Mouse (Mus musculus): Measurements from ENCODE around the gene Nkap. TPM values are rescaled to one million over a fixed set of nuclear protein-coding genes. Genes with fewer than 3 reads are reported as not detected.
"Not testable (repeated sequence)": the region's sequence is repeated elsewhere in the genome, so short reads cannot be mapped to it uniquely, and the experiment has no call there.

The Nkap gene
- polyA plus RNA-seq, 1 experiment from 2014 or later: 21.1 TPM

DNA sequence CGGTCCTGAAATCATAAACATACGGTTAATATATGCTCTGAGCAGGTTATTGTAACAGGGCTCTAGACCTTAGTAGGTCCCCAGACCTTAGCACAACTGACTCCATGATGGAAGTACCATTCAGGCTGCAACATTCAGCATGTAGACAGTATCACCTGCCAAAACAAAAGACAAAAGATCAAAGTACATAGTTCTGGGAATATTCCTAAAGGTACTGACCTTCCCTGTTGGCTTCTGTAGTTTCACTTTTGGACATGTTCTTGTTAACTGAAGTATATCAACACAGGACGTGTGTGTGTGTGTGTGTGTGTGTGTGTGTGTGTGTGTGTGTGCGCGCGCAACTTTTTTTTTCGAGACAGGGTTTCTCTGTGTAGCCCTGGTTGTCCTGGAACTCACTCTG lies 1.1 kb upstream of the Nkap start:
- WGBS: 92% methylated on average over 7 of the region's 7 CpGs
- DNase-seq (ENCODE audit: low spot score, missing footprints) (no peak), ATAC-seq (ENCODE audit: low FRiP score) (no peak)
- no peaks in the 10 kb centered on the region; the same call in 1 of the 2 replicates for H3K4me1 ChIP-seq (ENCODE audit: control insufficient read depth, insufficient read depth, low read length)
- no peaks in the 10 kb centered on the region for H3K27me3 ChIP-seq (ENCODE audit: control insufficient read depth, insufficient read depth, low read length)
- no peaks in the 10 kb centered on the region for H3K9me3 ChIP-seq (ENCODE audit: control insufficient read depth, low read length)
- no peaks in the 10 kb centered on the region for H3K36me3 ChIP-seq (ENCODE audit: control insufficient read depth, insufficient read depth, low read length)
- H3K9ac ChIP-seq (ENCODE audit: low read length): no peak overlapping the region
- no peak overlapping the region for H3K27ac ChIP-seq (ENCODE audit: low read depth, low read length)
- H3K4me2 ChIP-seq: no peak overlapping the region
- no peak overlapping the region for H3K4me3 ChIP-seq (ENCODE audit: low read depth, low read length)

DNA sequence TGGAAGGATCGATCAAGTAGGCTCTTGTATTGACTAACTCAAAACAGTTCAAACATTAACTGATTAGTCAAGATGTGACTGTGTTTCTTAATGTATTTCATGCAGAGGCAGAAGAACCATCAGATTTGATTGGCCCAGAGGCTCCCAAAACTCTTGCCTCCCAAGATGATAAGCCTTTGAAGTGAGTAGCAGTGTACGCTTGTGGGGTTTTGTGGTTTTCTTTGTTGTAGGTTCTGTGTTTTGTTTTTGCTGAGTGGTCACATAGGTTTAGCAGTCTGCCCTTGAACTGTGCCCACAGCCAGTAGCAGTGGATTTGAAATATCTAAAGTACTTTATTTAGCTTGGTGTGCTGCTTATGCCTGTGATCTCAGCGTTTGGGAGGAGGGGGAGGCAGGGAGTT lies 15.1 kb downstream of the Nkap start:
- no peak for DNase-seq (ENCODE audit: low spot score, missing footprints)
- no peak overlapping the region for H3K4me3 ChIP-seq (ENCODE audit: low read depth, low read length)
- no peaks in the 10 kb centered on the region for H3K4me1 ChIP-seq (ENCODE audit: control insufficient read depth, insufficient read depth, low read length)
- no peaks in the 10 kb centered on the region for H3K9me3 ChIP-seq (ENCODE audit: control insufficient read depth, low read length)
- no peaks in the 10 kb centered on the region for H3K36me3 ChIP-seq (ENCODE audit: control insufficient read depth, insufficient read depth, low read length)
- no peak overlapping the region for H3K9ac ChIP-seq (ENCODE audit: low read length)
- no peak overlapping the region for H3K27ac ChIP-seq (ENCODE audit: low read depth, low read length)
- no peak overlapping the region for H3K4me2 ChIP-seq
- H3K27me3 ChIP-seq (ENCODE audit: control insufficient read depth, insufficient read depth, low read length): no peaks in the 10 kb centered on the region
- no peak for ATAC-seq (ENCODE audit: low FRiP score)
- 84% methylated on average over 3 of the region's 3 CpGs for WGBS

DNA sequence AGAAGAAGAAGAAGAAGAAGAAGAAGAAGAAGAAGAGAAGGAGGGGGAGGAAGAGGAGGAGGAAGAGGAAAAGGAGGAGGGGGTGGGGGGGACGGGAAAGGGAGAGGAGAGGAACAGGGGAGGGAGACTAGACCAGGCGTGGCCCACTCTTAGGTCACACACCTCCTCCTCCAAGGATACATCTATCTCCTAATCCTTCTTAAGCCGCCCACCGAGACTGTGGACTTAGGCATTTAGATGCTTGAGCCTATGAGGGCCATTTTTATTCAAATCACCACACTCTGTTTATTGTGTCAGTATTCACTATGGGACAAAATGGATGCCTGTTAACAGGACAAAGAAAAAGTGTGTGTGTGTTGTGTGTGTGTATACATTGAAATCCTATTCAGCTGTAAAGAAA lies 17.9 kb downstream of the Nkap start:
- H3K4me2 ChIP-seq; H3K9me3 ChIP-seq (ENCODE audit: control insufficient read depth, low read length); H3K36me3 ChIP-seq (ENCODE audit: control insufficient read depth, insufficient read depth, low read length); H3K27ac ChIP-seq (ENCODE audit: low read depth, low read length); H3K4me1 ChIP-seq (ENCODE audit: control insufficient read depth, insufficient read depth, low read length); H3K9ac ChIP-seq (ENCODE audit: low read length); DNase-seq (ENCODE audit: low spot score, missing footprints); H3K27me3 ChIP-seq (ENCODE audit: control insufficient read depth, insufficient read depth, low read length); H3K4me3 ChIP-seq (ENCODE audit: low read depth, low read length): not testable (repeated sequence)
- ATAC-seq (ENCODE audit: low FRiP score): peak; percentile 72
- 71% methylated on average over 1 of the region's 4 CpGs for WGBS

DNA sequence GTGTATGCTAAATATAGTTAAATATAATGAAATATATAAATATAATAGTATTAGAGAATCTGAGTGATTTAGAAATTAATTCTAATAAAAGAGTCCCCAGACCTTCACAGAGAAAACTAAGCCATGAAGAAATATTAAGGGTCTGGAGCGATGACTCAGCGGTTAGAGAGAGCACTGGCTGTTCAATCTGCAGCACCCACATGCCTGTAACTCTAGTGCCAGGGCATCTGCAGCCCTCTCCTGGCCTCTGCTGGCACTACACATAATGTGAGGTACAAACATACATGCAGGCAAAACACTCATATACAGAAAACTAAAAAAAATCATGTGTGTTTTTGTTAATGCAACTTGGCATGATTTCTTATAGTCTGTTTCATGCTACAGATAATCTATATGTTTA lies 18.4 kb downstream of the Nkap start:
- H3K9me3 ChIP-seq (ENCODE audit: control insufficient read depth, low read length): no peaks in the 10 kb centered on the region
- ATAC-seq (ENCODE audit: low FRiP score) (no peak), DNase-seq (ENCODE audit: low spot score, missing footprints) (no peak)
- no peak overlapping the region for H3K27ac ChIP-seq (ENCODE audit: low read depth, low read length)
- H3K36me3 ChIP-seq (ENCODE audit: control insufficient read depth, insufficient read depth, low read length): no peaks in the 10 kb centered on the region
- H3K4me1 ChIP-seq (ENCODE audit: control insufficient read depth, insufficient read depth, low read length): no peaks in the 10 kb centered on the region
- H3K9ac ChIP-seq (ENCODE audit: low read length): no peak overlapping the region
- 92% methylated on average over 2 of the region's 2 CpGs for WGBS
- H3K4me2 ChIP-seq: no peak overlapping the region
- no peaks in the 10 kb centered on the region for H3K27me3 ChIP-seq (ENCODE audit: control insufficient read depth, insufficient read depth, low read length)
- H3K4me3 ChIP-seq (ENCODE audit: low read depth, low read length): no peak overlapping the region

DNA sequence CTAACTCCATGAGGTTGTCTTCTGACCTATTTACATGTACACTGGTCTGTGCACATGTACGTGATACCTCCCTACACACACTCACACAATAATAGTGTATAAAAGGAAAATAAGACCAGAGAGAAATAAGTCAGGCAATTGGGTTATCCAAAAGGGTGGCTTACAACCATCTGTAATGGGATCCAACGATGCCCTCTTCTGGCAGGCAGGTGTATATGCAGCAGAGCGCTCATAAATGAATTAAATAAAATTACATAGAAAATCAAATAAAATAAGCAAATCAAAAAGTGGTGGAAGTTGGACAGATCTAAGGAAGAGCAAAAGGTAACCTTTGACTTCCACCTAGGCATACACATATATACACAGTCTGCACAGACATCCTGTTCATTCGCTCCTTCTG lies 31.2 kb downstream of the Nkap start:
- no peaks in the 10 kb centered on the region for H3K9me3 ChIP-seq (ENCODE audit: control insufficient read depth, low read length)
- WGBS: 38% methylated on average over 4 of the region's 4 CpGs
- H3K9ac ChIP-seq (ENCODE audit: low read length): no peak overlapping the region
- H3K4me3 ChIP-seq (ENCODE audit: low read depth, low read length): no peak overlapping the region
- no peak overlapping the region for H3K27ac ChIP-seq (ENCODE audit: low read depth, low read length)
- no peak overlapping the region for H3K4me2 ChIP-seq
- H3K36me3 ChIP-seq (ENCODE audit: control insufficient read depth, insufficient read depth, low read length): no peaks in the 10 kb centered on the region
- H3K4me1 ChIP-seq (ENCODE audit: control insufficient read depth, insufficient read depth, low read length): no peaks in the 10 kb centered on the region
- no peaks in the 10 kb centered on the region for H3K27me3 ChIP-seq (ENCODE audit: control insufficient read depth, insufficient read depth, low read length)
- no peak for ATAC-seq (ENCODE audit: low FRiP score)
- DNase-seq (ENCODE audit: low spot score, missing footprints): no peak

DNA sequence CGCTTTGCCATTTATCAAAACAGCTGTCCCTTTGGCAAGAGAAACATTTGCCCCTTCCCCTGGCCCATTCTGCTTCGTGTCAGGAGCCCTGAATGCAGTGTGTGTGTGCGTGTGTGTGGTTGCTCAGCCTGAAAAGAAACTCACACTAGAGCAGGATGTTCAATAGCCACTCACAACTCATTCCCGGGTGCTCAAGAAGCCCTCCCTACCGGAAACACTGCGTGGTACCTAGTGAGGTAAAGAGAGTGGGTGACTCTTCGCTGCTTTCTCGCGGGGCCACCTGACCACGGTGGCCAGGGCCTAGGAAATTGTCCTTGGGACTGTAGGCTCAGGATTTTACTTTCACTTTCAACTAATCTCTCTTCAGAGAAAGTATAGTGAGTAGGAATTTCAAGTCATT lies 34.6 kb downstream of the Nkap start:
- Histone ChIP-seq H3K4me3 (ENCODE audit: low read depth, low read length) (no peak overlapping the region), H3K27me3 (ENCODE audit: control insufficient read depth, insufficient read depth, low read length) (no peaks in the 10 kb centered on the region), H3K9me3 (ENCODE audit: control insufficient read depth, low read length) (no peaks in the 10 kb centered on the region), H3K36me3 (ENCODE audit: control insufficient read depth, insufficient read depth, low read length) (no peaks in the 10 kb centered on the region), H3K9ac (ENCODE audit: low read length) (no peak overlapping the region), H3K27ac (ENCODE audit: low read depth, low read length) (no peak overlapping the region), H3K4me1 (ENCODE audit: control insufficient read depth, insufficient read depth, low read length) (no peaks in the 10 kb centered on the region), H3K4me2 (no peak overlapping the region)
- WGBS: 76% methylated on average over 10 of the region's 10 CpGs
- DNase-seq (ENCODE audit: low spot score, missing footprints) (no peak), ATAC-seq (ENCODE audit: low FRiP score) (no peak)

DNA sequence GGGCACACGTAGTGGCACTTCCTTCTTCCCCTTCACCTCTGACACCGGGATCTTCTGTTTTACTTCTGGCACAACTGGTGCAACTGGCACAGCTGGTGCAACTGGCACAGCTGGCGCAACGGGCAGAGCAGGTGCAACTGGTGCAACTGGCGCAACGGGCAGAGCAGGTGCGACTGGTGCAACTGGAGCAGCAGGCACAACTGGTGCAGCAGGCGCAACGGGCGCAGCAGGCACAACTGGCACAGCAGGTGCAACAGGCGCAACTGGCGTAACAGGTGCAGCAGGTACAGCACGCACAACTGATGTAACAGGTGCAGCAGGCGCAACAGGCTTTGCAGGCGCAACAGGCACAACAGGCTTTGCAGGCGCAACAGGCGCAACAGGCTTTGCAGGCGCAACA lies 36.5 kb downstream of the Nkap start:
- H3K9me3 ChIP-seq (ENCODE audit: control insufficient read depth, low read length): no peaks in the 10 kb centered on the region
- no peak overlapping the region for H3K4me2 ChIP-seq
- H3K36me3 ChIP-seq (ENCODE audit: control insufficient read depth, insufficient read depth, low read length): no peaks in the 10 kb centered on the region
- ATAC-seq (ENCODE audit: low FRiP score) (no peak), DNase-seq (ENCODE audit: low spot score, missing footprints) (no peak)
- no peak overlapping the region for H3K9ac ChIP-seq (ENCODE audit: low read length)
- H3K4me3 ChIP-seq (ENCODE audit: low read depth, low read length): no peak overlapping the region
- no peak overlapping the region for H3K27ac ChIP-seq (ENCODE audit: low read depth, low read length)
- 75% methylated on average over 18 of the region's 18 CpGs for WGBS
- H3K27me3 ChIP-seq (ENCODE audit: control insufficient read depth, insufficient read depth, low read length): no peaks in the 10 kb centered on the region
- no peaks in the 10 kb centered on the region for H3K4me1 ChIP-seq (ENCODE audit: control insufficient read depth, insufficient read depth, low read length)

DNA sequence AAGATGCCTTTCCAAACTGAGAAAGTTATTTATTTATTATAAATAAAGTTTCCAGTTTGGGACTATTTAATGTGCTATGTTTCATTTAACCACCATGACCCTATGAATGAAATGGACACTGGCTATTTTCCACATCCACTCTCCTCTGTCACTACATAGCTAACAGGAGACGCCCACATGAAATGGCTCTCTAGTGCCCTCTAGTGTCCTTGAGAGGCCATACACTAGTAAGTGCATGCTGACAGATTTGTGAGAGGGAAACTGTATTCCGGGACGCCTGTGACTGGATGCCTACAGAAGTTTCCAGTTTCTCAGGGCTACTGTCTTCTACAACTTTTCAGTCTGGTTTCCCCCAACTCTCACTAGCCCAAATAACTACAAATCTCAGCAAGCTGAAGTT lies 40.5 kb downstream of the Nkap start:
- no peak overlapping the region for H3K4me3 ChIP-seq (ENCODE audit: low read depth, low read length)
- H3K4me1 ChIP-seq (ENCODE audit: control insufficient read depth, insufficient read depth, low read length): no peaks in the 10 kb centered on the region
- no peak overlapping the region for H3K4me2 ChIP-seq
- no peaks in the 10 kb centered on the region for H3K9me3 ChIP-seq (ENCODE audit: control insufficient read depth, low read length)
- H3K27ac ChIP-seq (ENCODE audit: low read depth, low read length): no peak overlapping the region
- WGBS: 39% methylated on average over 3 of the region's 3 CpGs
- no peak for ATAC-seq (ENCODE audit: low FRiP score)
- H3K27me3 ChIP-seq (ENCODE audit: control insufficient read depth, insufficient read depth, low read length): no peaks in the 10 kb centered on the region
- peak; percentile 84 for DNase-seq (ENCODE audit: low spot score, missing footprints)
- no peaks in the 10 kb centered on the region for H3K36me3 ChIP-seq (ENCODE audit: control insufficient read depth, insufficient read depth, low read length)
- no peak overlapping the region for H3K9ac ChIP-seq (ENCODE audit: low read length)

DNA sequence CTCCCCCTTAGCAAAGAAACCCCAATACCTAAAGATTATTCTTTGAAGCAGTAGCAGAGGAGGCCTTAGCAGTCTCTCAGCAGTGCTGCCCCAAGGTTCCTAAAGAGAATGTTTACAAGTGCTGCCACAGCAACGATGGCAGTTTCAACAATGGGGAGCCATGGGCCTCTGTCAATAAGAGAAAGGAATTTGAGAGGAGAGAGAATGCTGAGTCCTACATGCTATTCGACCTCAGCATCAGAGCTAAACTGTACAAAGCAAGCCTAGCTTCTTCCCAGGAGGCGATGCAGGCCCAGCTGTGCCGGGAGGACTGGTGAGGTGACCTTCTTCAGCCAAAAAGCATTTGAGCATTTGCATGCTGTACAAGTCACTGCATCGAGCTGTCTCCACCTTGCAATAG lies 42.1 kb downstream of the Nkap start, which contains the start of gene Akap14:
Akap14 (minus strand) TSS at position 101 of the 400 bp plus-strand sequence.
- ATAC-seq (ENCODE audit: low FRiP score): no peak
- H3K9ac ChIP-seq (ENCODE audit: low read length): no peak within 1 kb of the TSS
- no peaks in the 10 kb centered on the region for H3K36me3 ChIP-seq (ENCODE audit: control insufficient read depth, insufficient read depth, low read length)
- WGBS: 50% methylated on average over 5 of the region's 5 CpGs
- no peaks in the 10 kb centered on the region for H3K9me3 ChIP-seq (ENCODE audit: control insufficient read depth, low read length)
- no peak within 1 kb of the TSS for H3K4me2 ChIP-seq
- no peak within 1 kb of the TSS for H3K4me3 ChIP-seq (ENCODE audit: low read depth, low read length)
- no peaks in the 10 kb centered on the region for H3K4me1 ChIP-seq (ENCODE audit: control insufficient read depth, insufficient read depth, low read length)
- H3K27me3 ChIP-seq (ENCODE audit: control insufficient read depth, insufficient read depth, low read length): no peaks in the 10 kb centered on the region
- no peak within 1 kb of the TSS for H3K27ac ChIP-seq (ENCODE audit: low read depth, low read length)
- DNase-seq (ENCODE audit: low spot score, missing footprints): no peak

DNA sequence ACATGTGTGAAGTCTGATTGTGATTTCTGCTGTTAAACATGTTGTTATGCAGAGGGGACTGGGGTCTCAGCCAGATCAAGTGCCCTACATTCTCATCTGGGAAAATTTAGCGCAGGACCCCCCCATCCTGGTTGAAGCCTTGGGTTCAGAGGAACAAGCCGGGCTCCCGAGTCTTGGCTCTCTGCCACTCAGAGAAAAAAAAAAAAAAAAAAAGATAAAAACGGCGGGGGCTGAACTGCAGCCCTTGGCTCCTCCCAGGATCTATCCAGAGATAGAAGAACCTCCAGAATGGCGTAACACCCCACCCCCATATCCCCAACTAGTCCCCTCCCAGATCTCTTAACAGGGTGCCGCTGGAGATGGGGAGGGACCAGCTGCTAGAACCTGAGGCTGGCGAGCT lies 57.8 kb downstream of the Nkap start:
- not testable (repeated sequence) for H3K4me3 ChIP-seq (ENCODE audit: low read depth, low read length); H3K27ac ChIP-seq (ENCODE audit: low read depth, low read length); H3K9me3 ChIP-seq (ENCODE audit: control insufficient read depth, low read length); H3K4me1 ChIP-seq (ENCODE audit: control insufficient read depth, insufficient read depth, low read length); H3K9ac ChIP-seq (ENCODE audit: low read length); H3K4me2 ChIP-seq; H3K36me3 ChIP-seq (ENCODE audit: control insufficient read depth, insufficient read depth, low read length); H3K27me3 ChIP-seq (ENCODE audit: control insufficient read depth, insufficient read depth, low read length); ATAC-seq (ENCODE audit: low FRiP score); DNase-seq (ENCODE audit: low spot score, missing footprints)
- WGBS: 76% methylated on average over 6 of the region's 8 CpGs
